Mouse (Mus musculus): Measurements from ENCODE around the gene Psmb2.

GRCm38 (mm10) chr4:126653148-126653547 is 24.3 kb upstream of the Psmb2 start:
- TF ChIP-seq CTCF (IDR thresholded peaks at IDR 0.05; ENCODE audit: extremely low read depth, insufficient read length, insufficient replicate concordance, low read depth, low read length), result no peak
- TF ChIP-seq POLR2A (IDR thresholded peaks at IDR 0.05; ENCODE audit: low read depth, low read length), result no peak

Measured in small intestine, adult 2 months (tissue).